Mouse (Mus musculus): ENCODE data around the gene Mef2c. TPM values are rescaled to one million over a fixed set of nuclear protein-coding genes. Genes with fewer than 3 reads are reported as not detected.

Mef2c gene
- total and polyA plus RNA-seq, 3 experiments: not detected

- no peak overlapping the region for H3K9ac ChIP-seq (ENCODE audit: control insufficient read depth, low read depth, low read length, poor library complexity, severe bottlenecking)
- DNase-seq (ENCODE audit: low read depth, low spot score): no peak
- H3K27me3 ChIP-seq (ENCODE audit: control insufficient read depth in 1 of 2, insufficient read depth in 2 of 2, low read length in 2 of 2): no peaks in the 10 kb centered on the region
- no peaks in the 10 kb centered on the region for H3K79me2 ChIP-seq (ENCODE audit: control insufficient read depth, insufficient read depth, low read length, poor library complexity)
- H3K36me3 ChIP-seq (ENCODE audit: control insufficient read depth in 1 of 2, insufficient read depth in 2 of 2, low read length in 2 of 2): peaks cover 0 to 7% of the 10 kb centered on the region in 2 experiments; a peak in 2 of 4 replicates
- no peak overlapping the region for H3K4me3 ChIP-seq (ENCODE audit: control insufficient read depth in 1 of 2, insufficient read depth in 1 of 2, low read depth in 2 of 2, low read length in 2 of 2)
- H3K27ac ChIP-seq (ENCODE audit: control insufficient read depth, low read depth, low read length): no peak overlapping the region
- no peaks in the 10 kb centered on the region for H3K9me3 ChIP-seq (replicated peaks; ENCODE audit: insufficient read depth, low read length)
- peaks cover 0 to 3% of the 10 kb centered on the region in 2 experiments; a peak in 1 of 4 replicates for H3K4me1 ChIP-seq (ENCODE audit: control insufficient read depth in 1 of 2, insufficient read depth in 2 of 2, low read length in 2 of 2)
- TF ChIP-seq ELF1 (IDR thresholded peaks at IDR 0.05; ENCODE audit: low read depth, low read length) (no peak), EP300 (IDR thresholded peaks at IDR 0.05; ENCODE audit: low read depth in 1 of 2, low read length in 2 of 2) (no peak), CHD2 (IDR thresholded peaks at IDR 0.05; ENCODE audit: low read length) (no peak), TCF12 (IDR thresholded peaks at IDR 0.05; ENCODE audit: low read depth, low read length) (no peak), MAFK (IDR thresholded peaks at IDR 0.05; ENCODE audit: borderline replicate concordance, low read depth, low read length) (no peak), MAX (IDR thresholded peaks at IDR 0.05; ENCODE audit: low read length) (no peak), GATA1 (IDR thresholded peaks at IDR 0.05; ENCODE audit: low read depth, low read length) (no peak)
Measured at GRCm38 (mm10) chr13:83499526-83499925, 4.3 kb upstream of the Mef2c start.

- Histone ChIP-seq H3K36me3 (ENCODE audit: control insufficient read depth in 1 of 2, insufficient read depth in 2 of 2, low read length in 2 of 2) (peaks cover 0 to 2% of the 10 kb centered on the region in 2 experiments; a peak in 1 of 4 replicates), H3K27ac (ENCODE audit: control insufficient read depth, low read depth, low read length) (no peak overlapping the region), H3K79me2 (ENCODE audit: control insufficient read depth, insufficient read depth, low read length, poor library complexity) (no peaks in the 10 kb centered on the region), H3K9me3 (replicated peaks; ENCODE audit: insufficient read depth, low read length) (no peaks in the 10 kb centered on the region), H3K9ac (ENCODE audit: control insufficient read depth, low read depth, low read length, poor library complexity, severe bottlenecking) (no peak overlapping the region), H3K4me3 (ENCODE audit: control insufficient read depth in 1 of 2, insufficient read depth in 1 of 2, low read depth in 2 of 2, low read length in 2 of 2) (no peak overlapping the region), H3K4me1 (ENCODE audit: control insufficient read depth in 1 of 2, insufficient read depth in 2 of 2, low read length in 2 of 2) (no peaks in the 10 kb centered on the region), H3K27me3 (ENCODE audit: control insufficient read depth in 1 of 2, insufficient read depth in 2 of 2, low read length in 2 of 2) (no peaks in the 10 kb centered on the region)
- peak; percentile 60; the same call in 1 of the 2 replicates for TF ChIP-seq MAFK (IDR thresholded peaks at IDR 0.05; ENCODE audit: borderline replicate concordance, low read depth, low read length)
- no peak for TF ChIP-seq MYB (IDR thresholded peaks at IDR 0.05; ENCODE audit: low read depth, low read length)
- TF ChIP-seq ZKSCAN1 (IDR thresholded peaks at IDR 0.05; ENCODE audit: low read depth, low read length): no peak
- TF ChIP-seq RAD21 (IDR thresholded peaks at IDR 0.05; ENCODE audit: low read depth, low read length): no peak
- TF ChIP-seq POLR2AphosphoS5 (IDR thresholded peaks at IDR 0.05; ENCODE audit: borderline replicate concordance, low read depth, low read length): no peak
- TF ChIP-seq UBTF (IDR thresholded peaks at IDR 0.05; ENCODE audit: borderline replicate concordance, insufficient read depth, low read depth, low read length): no peak
- no peak for TF ChIP-seq KAT2A (conservative IDR thresholded peaks at IDR 0.05; ENCODE audit: low read depth, low read length)
- no peak for TF ChIP-seq CHD1 (IDR thresholded peaks at IDR 0.05; ENCODE audit: low read depth, low read length)
- no peak for TF ChIP-seq GABPA (IDR thresholded peaks at IDR 0.05; ENCODE audit: low read depth, low read length)
- no peak for DNase-seq (ENCODE audit: low read depth, low spot score)
Measured at GRCm38 (mm10) chr13:83507687-83508086, 3.9 kb downstream of the Mef2c start.
